Mouse (Mus musculus) MEL (cell line): ENCODE data around the gene Pip5k1a. TPM values are rescaled to one million over a fixed set of nuclear protein-coding genes. Genes with fewer than 3 reads are reported as not detected.

ENCODE experiments used
- DNase-seq: peaks from one replicate; pipeline ENCODE4 v3.0.0; 2011; ENCODE audit warnings: low read depth, low spot score
- H3K27ac ChIP-seq: 2 replicates; pipeline ENCODE4 v1.5.1; 2012; ENCODE audit warnings: low read depth, mild to moderate bottlenecking, control low read depth, low read length, moderate library complexity; ENCODE audit not compliant: control insufficient read depth
- H3K27me3 ChIP-seq, 2 experiments: fragments of 150-350 bp in 1 of 2; sonication (generic) in 1 of 2; 2 replicates each; pipeline ENCODE4 v1.6.1; 2012; ENCODE audit warnings: low read length in 2 of 2, mild to moderate bottlenecking in 2 of 2, improper control_type of control experiment in 1 of 2, moderate library complexity in 1 of 2; ENCODE audit not compliant: insufficient read depth in 2 of 2, control insufficient read depth in 1 of 2
- H3K36me3 ChIP-seq, 2 experiments: 2 replicates each; pipeline ENCODE4 v1.6.1; 2012 to 2014; ENCODE audit warnings: low read length in 2 of 2, improper control_type of control experiment in 1 of 2, inconsistent platforms in 1 of 2, mild to moderate bottlenecking in 1 of 2; ENCODE audit not compliant: insufficient read depth in 2 of 2, control insufficient read depth in 1 of 2
- H3K4me1 ChIP-seq, 2 experiments: fragments of 150-350 bp in 1 of 2; sonication (generic) in 1 of 2; 2 replicates each; pipeline ENCODE4 v1.6.1; 2012; ENCODE audit warnings: low read length in 2 of 2, improper control_type of control experiment in 1 of 2, mild to moderate bottlenecking in 1 of 2; ENCODE audit not compliant: insufficient read depth in 2 of 2, control insufficient read depth in 1 of 2
- H3K4me3 ChIP-seq, 2 experiments: fragments of 150-350 bp in 1 of 2; sonication (generic) in 1 of 2; 2 replicates each; pipeline ENCODE4 v1.5.1; 2012; ENCODE audit warnings: low read depth in 2 of 2, low read length in 2 of 2, mild to moderate bottlenecking in 2 of 2, moderate library complexity in 2 of 2, control low read depth in 1 of 2, improper control_type of control experiment in 1 of 2; ENCODE audit not compliant: control insufficient read depth in 1 of 2, insufficient read depth in 1 of 2
- H3K79me2 ChIP-seq: 2 replicates; pipeline ENCODE4 v1.6.1; 2012; ENCODE audit warnings: mild to moderate bottlenecking, low read length, moderate library complexity; ENCODE audit not compliant: control insufficient read depth, poor library complexity, insufficient read depth
- H3K9ac ChIP-seq: 2 replicates; pipeline ENCODE4 v1.6.1; 2012; ENCODE audit warnings: low read depth, mild to moderate bottlenecking, control low read depth, low read length, moderate library complexity; ENCODE audit not compliant: control insufficient read depth, poor library complexity, severe bottlenecking
- H3K9me3 ChIP-seq: fragments of 150-350 bp; sonication (generic); replicated peaks from 2 replicates; pipeline ENCODE4 v1.6.1; 2012; ENCODE audit warnings: mild to moderate bottlenecking, low read length, improper control_type of control experiment, moderate library complexity; ENCODE audit not compliant: insufficient read depth
- BHLHE40 ChIP-seq: IDR thresholded peaks from 2 replicates; pipeline ENCODE4 v1.6.1; 2012; ENCODE audit warnings: low read depth, mild to moderate bottlenecking, inconsistent platforms, low read length, improper control_type of control experiment, borderline replicate concordance
- CHD1 ChIP-seq: IDR thresholded peaks from 2 replicates; pipeline ENCODE4 v1.6.1; 2012; ENCODE audit warnings: low read depth, mild to moderate bottlenecking, inconsistent platforms, low read length, improper control_type of control experiment
- E2F4 ChIP-seq: IDR thresholded peaks from 2 replicates; pipeline ENCODE4 v1.6.1; 2011; ENCODE audit warnings: low read depth, low read length, improper control_type of control experiment, borderline replicate concordance
- ETS1 ChIP-seq: IDR thresholded peaks from 2 replicates; pipeline ENCODE4 v1.6.1; 2012; ENCODE audit warnings: low read depth, mild to moderate bottlenecking, inconsistent platforms, low read length, improper control_type of control experiment, moderate library complexity
- GABPA ChIP-seq: IDR thresholded peaks from 2 replicates; pipeline ENCODE4 v1.6.1; 2012; ENCODE audit warnings: low read depth, mild to moderate bottlenecking, inconsistent platforms, low read length, improper control_type of control experiment, moderate library complexity
- MXI1 ChIP-seq: IDR thresholded peaks from 2 replicates; pipeline ENCODE4 v1.6.1; 2011; ENCODE audit warnings: mild to moderate bottlenecking, low read depth, low read length, improper control_type of control experiment
- NRF1 ChIP-seq: IDR thresholded peaks from 2 replicates; pipeline ENCODE4 v1.6.1; 2014; ENCODE audit warnings: low read depth, mild to moderate bottlenecking, inconsistent platforms, low read length, improper control_type of control experiment, moderate library complexity; ENCODE audit not compliant: poor library complexity, insufficient read depth, severe bottlenecking
- POLR2A ChIP-seq, 2 experiments: IDR thresholded peaks; 2 replicates each; pipeline ENCODE4 v1.6.1; 2011 to 2012; ENCODE audit warnings: low read length in 2 of 2, mild to moderate bottlenecking in 2 of 2, control low read depth in 1 of 2, improper control_type of control experiment in 1 of 2, low read depth in 1 of 2, moderate library complexity in 1 of 2; ENCODE audit not compliant: control insufficient read depth in 1 of 2, insufficient read depth in 1 of 2, poor library complexity in 1 of 2
- POLR2AphosphoS2 ChIP-seq: IDR thresholded peaks from 2 replicates; pipeline ENCODE4 v1.6.1; 2011; ENCODE audit warnings: low read length, improper control_type of control experiment
- SIN3A ChIP-seq: IDR thresholded peaks from 2 replicates; pipeline ENCODE4 v1.6.1; 2012; ENCODE audit warnings: low read length, improper control_type of control experiment, inconsistent platforms
- TCF12 ChIP-seq: IDR thresholded peaks from 2 replicates; pipeline ENCODE4 v1.6.1; 2014; ENCODE audit warnings: low read depth, mild to moderate bottlenecking, inconsistent platforms, low read length, improper control_type of control experiment, moderate library complexity
- USF2 ChIP-seq, 2 experiments: IDR thresholded peaks; 2 replicates each; pipeline ENCODE4 v1.6.1; 2011 to 2012; ENCODE audit warnings: improper control_type of control experiment in 2 of 2, low read length in 2 of 2, borderline replicate concordance in 1 of 2, inconsistent platforms in 1 of 2, low read depth in 1 of 2, mild to moderate bottlenecking in 1 of 2; ENCODE audit not compliant: insufficient read depth in 1 of 2
- polyA plus RNA-seq, 2 experiments: library from polyadenylated mRNA; stranded (reverse) in 1 of 2; unstranded in 1 of 2; fragments of >175 nt in 1 of 2; fragments of >200 nt in 1 of 2; gene quantifications; 2 replicates each; pipeline versions ENCODE4 v1.2.1 to v1.2.4; 2012; ENCODE audit warnings: low replicate concordance in 2 of 2, low read depth in 1 of 2; ENCODE audit not compliant: insufficient read length in 2 of 2, insufficient read depth in 1 of 2, missing spikeins in 1 of 2
- total RNA-seq: library from RNA; depleted of rRNA; stranded (reverse); fragments of 300-350 nt; gene quantifications from 2 replicates; pipeline ENCODE4 v1.2.3, GENCODE M21; 2012; rRNA removed

Pip5k1a gene
- total and polyA plus RNA-seq, 3 experiments = 47.7 to 322 (median 103) TPM

DNA sequence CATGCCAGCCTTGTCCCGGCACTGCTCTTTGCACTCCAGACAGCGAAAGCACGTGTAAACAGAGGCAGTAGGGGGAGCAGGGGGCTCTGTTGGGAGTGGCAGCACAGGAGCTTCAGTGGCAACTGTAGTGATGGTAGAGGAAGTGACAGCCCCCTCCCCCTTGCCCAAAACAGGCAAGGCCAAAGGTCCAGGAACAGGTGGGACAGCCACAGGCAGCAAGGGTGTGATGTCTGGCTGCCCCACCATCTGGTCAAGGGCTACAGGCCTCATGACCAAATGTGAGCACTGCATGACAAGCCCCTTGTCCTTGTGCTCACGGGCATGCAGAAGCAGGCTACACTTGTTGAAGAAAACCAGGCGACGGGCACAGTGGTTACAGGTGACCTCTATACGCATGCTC is 96.3 kb downstream of the Pip5k1a start:
- H3K36me3 ChIP-seq = peaks cover 0 to 9% of the 10 kb centered on the region in 2 experiments; a peak in 3 of 4 replicates
- DNase-seq = no peak
- H3K9me3 ChIP-seq = no peaks in the 10 kb centered on the region
- no peaks in the 10 kb centered on the region for H3K27me3 ChIP-seq
- TF ChIP-seq SIN3A (no peak), MXI1 (no peak), ETS1 (no peak), BHLHE40 (no peak), NRF1 (no peak), E2F4 (no peak), USF2 (IDR thresholded peaks at IDR 0.05; ENCODE audit: borderline replicate concordance in 1 of 2, insufficient read depth in 1 of 2, low read depth in 1 of 2, low read length in 2 of 2) (no peak), GABPA (no peak), TCF12 (no peak), CHD1 (no peak), POLR2AphosphoS2 (no peak), POLR2A (IDR thresholded peaks at IDR 0.05; ENCODE audit: control insufficient read depth in 1 of 2, insufficient read depth in 1 of 2, low read depth in 1 of 2, low read length in 2 of 2, poor library complexity in 1 of 2) (no peak)
- TF ChIP-seq, all 39 proteins: peak for 0
- no peak overlapping the region for H3K4me3 ChIP-seq
- H3K79me2 ChIP-seq = peaks cover 16% of the 10 kb centered on the region
- no peak overlapping the region for H3K9ac ChIP-seq
- H3K27ac ChIP-seq = no peak overlapping the region
- peaks cover 0 to 12% of the 10 kb centered on the region in 2 experiments; a peak in 3 of 4 replicates for H3K4me1 ChIP-seq

Other genes with a start within 250 kb of the Pip5k1a start
- 890 and 977 TPM in 2 replicates for gene Psmb4, start 220.0 kb downstream of the Pip5k1a start, total RNA-seq
- gene Psmb4, start 220.0 kb downstream of the Pip5k1a start, polyA plus RNA-seq = 100 to 1,000 TPM; 826 to 964 TPM
- 109 and 179 TPM in 2 replicates for gene Selenbp1, start 173.9 kb downstream of the Pip5k1a start, total RNA-seq
- 100 to 1,000 TPM in 1 of 2 experiments, not detected in 1; 365 TPM for gene Selenbp1, start 173.9 kb downstream of the Pip5k1a start, polyA plus RNA-seq
- 9.5 and 10.0 TPM in 2 replicates for gene Rfx5, start 152.9 kb downstream of the Pip5k1a start, total RNA-seq
- 10 to 100 TPM in 1 of 2 experiments, not detected in 1; 19.4 TPM for gene Rfx5, start 152.9 kb downstream of the Pip5k1a start, polyA plus RNA-seq
- 45.0 and 45.1 TPM in 2 replicates for gene Pi4kb, start 132.2 kb downstream of the Pip5k1a start, total RNA-seq
- 10 to 100 TPM in 1 of 2 experiments, not detected in 1; 56.7 TPM for gene Pi4kb, start 132.2 kb downstream of the Pip5k1a start, polyA plus RNA-seq
- 14.5 and 16.2 TPM in 2 replicates for gene Zfp687, start 91.5 kb downstream of the Pip5k1a start, total RNA-seq
- 10 to 100 TPM in 1 of 2 experiments, not detected in 1; 36.6 TPM for gene Zfp687, start 91.5 kb downstream of the Pip5k1a start, polyA plus RNA-seq
- gene Psmd4, start 64.3 kb downstream of the Pip5k1a start, total RNA-seq = 631 and 709 TPM in 2 replicates
- gene Psmd4, start 64.3 kb downstream of the Pip5k1a start, polyA plus RNA-seq = 100 to 1,000 TPM in 1 of 2 experiments, not detected in 1; 816 TPM
- 117 and 128 TPM in 2 replicates for gene Vps72, start 4.1 kb upstream of the Pip5k1a start, total RNA-seq
- gene Vps72, start 4.1 kb upstream of the Pip5k1a start, polyA plus RNA-seq = 100 to 1,000 TPM; 266 to 416 TPM
- 1.6 and 3.1 TPM in 2 replicates for gene Tmod4, start 17.5 kb upstream of the Pip5k1a start, total RNA-seq
- 1 to 10 TPM in 1 of 2 experiments, not detected in 1; 5.4 TPM for gene Tmod4, start 17.5 kb upstream of the Pip5k1a start, polyA plus RNA-seq
- gene Scnm1, start 27.1 kb upstream of the Pip5k1a start, total RNA-seq = 71.8 and 93.1 TPM in 2 replicates
- gene Scnm1, start 27.1 kb upstream of the Pip5k1a start, polyA plus RNA-seq = 100 to 1,000 TPM in 1 of 2 experiments, not detected in 1; 104 TPM
- 22.1 and 22.7 TPM in 2 replicates for gene Lysmd1, start 27.2 kb upstream of the Pip5k1a start, total RNA-seq
- 100 to 1,000 TPM in 1 of 2 experiments, 10 to 100 TPM in 1; 22.9 to 102 TPM for gene Lysmd1, start 27.2 kb upstream of the Pip5k1a start, polyA plus RNA-seq
- gene Tnfaip8l2, start 35.4 kb upstream of the Pip5k1a start, total RNA-seq = 3.1 and 4.5 TPM in 2 replicates
- 1 to 10 TPM in 1 of 2 experiments, not detected in 1; 5.8 TPM for gene Tnfaip8l2, start 35.4 kb upstream of the Pip5k1a start, polyA plus RNA-seq
- gene Sema6c, start 53.5 kb upstream of the Pip5k1a start, total RNA-seq = 0.35 and 0.69 TPM in 2 replicates
- gene Sema6c, start 53.5 kb upstream of the Pip5k1a start, polyA plus RNA-seq = 1 to 10 TPM in 1 of 2 experiments, not detected in 1; 3.2 TPM
- 78.7 and 82.2 TPM in 2 replicates for gene Gabpb2, start 111.0 kb upstream of the Pip5k1a start, total RNA-seq
- gene Gabpb2, start 111.0 kb upstream of the Pip5k1a start, polyA plus RNA-seq = 10 to 100 TPM; 72.2 to 92.8 TPM
- 238 and 341 TPM in 2 replicates for gene Cdc42se1, start 121.8 kb upstream of the Pip5k1a start, total RNA-seq
- 100 to 1,000 TPM in 1 of 2 experiments, not detected in 1; 472 TPM for gene Cdc42se1, start 121.8 kb upstream of the Pip5k1a start, polyA plus RNA-seq
- 6.7 and 7.3 TPM in 2 replicates for gene Mllt11, start 125.2 kb upstream of the Pip5k1a start, total RNA-seq
- gene Mllt11, start 125.2 kb upstream of the Pip5k1a start, polyA plus RNA-seq = 10 to 100 TPM in 1 of 2 experiments, not detected in 1; 24.6 TPM
- 0.08 TPM in 1 of 2 replicates, not detected in the other for gene Gm128, start 134.7 kb upstream of the Pip5k1a start, total RNA-seq
- gene Gm128, start 134.7 kb upstream of the Pip5k1a start, polyA plus RNA-seq = under 1 TPM in 1 of 2 experiments, not detected in 1; 0.18 TPM
- 0.19 and 0.20 TPM in 2 replicates for gene Bnipl, start 144.3 kb upstream of the Pip5k1a start, total RNA-seq
- gene Bnipl, start 144.3 kb upstream of the Pip5k1a start, polyA plus RNA-seq = under 1 TPM in 1 of 2 experiments, not detected in 1; 0.43 TPM
- 203 and 265 TPM in 2 replicates for gene Mindy1, start 174.4 kb upstream of the Pip5k1a start, total RNA-seq
- gene Mindy1, start 174.4 kb upstream of the Pip5k1a start, polyA plus RNA-seq = 100 to 1,000 TPM in 1 of 2 experiments, not detected in 1; 234 TPM
- gene Prune1, start 175.1 kb upstream of the Pip5k1a start, total RNA-seq = 28.5 and 32.4 TPM in 2 replicates
- 10 to 100 TPM in 1 of 2 experiments, not detected in 1; 51.8 TPM for gene Prune1, start 175.1 kb upstream of the Pip5k1a start, polyA plus RNA-seq
- gene Anxa9, start 200.2 kb upstream of the Pip5k1a start, total RNA-seq = 7.7 and 7.8 TPM in 2 replicates
- 10 to 100 TPM in 1 of 2 experiments, not detected in 1; 33.9 TPM for gene Anxa9, start 200.2 kb upstream of the Pip5k1a start, polyA plus RNA-seq
- gene Cers2, start 207.9 kb upstream of the Pip5k1a start, total RNA-seq = 240 and 307 TPM in 2 replicates
- 100 to 1,000 TPM; 134 to 357 TPM for gene Cers2, start 207.9 kb upstream of the Pip5k1a start, polyA plus RNA-seq